Mouse (Mus musculus): Measurements from ENCODE around the gene Ctsa.
A peak's percentile ranks its signal among the peaks of the same experiment; 100 is the strongest.

Ctsa gene

DNA sequence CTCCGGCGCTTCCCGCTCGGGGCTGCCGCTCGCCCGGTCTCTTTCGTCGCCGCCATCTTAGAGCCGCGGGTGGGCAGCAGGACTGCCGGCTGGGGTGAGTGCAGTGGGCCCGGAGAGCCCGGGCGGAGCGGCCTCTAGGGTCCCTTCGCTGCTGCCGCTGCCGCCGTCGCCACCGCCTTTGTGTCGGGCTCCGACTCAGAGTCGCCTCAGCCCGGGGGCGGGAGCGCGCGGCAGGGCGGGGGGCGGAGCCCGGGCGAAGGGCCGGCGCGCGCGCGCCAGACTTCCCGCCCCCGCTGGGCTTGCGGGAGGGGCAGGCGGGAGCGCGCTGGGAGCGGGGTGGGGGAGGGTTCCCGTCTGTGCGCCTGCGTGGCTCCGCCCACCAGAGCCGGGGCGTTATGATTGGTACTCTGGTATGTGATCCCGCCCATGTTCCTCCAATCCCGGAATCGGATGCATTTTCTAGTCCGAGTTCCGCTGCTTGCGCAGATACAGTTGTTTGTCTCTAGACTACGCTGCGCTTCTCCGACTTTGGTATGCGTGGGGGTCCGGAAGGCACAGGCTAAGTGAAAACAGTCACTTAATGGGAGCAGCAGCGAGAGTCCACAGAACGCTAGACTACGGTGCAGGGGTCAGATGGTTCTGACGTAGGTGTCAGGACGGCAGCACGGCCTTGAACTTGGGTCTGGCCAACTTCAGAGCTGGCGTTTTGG is 47.0 kb downstream of the Ctsa start:
- DNase-seq, result peak; percentile 97

DNA sequence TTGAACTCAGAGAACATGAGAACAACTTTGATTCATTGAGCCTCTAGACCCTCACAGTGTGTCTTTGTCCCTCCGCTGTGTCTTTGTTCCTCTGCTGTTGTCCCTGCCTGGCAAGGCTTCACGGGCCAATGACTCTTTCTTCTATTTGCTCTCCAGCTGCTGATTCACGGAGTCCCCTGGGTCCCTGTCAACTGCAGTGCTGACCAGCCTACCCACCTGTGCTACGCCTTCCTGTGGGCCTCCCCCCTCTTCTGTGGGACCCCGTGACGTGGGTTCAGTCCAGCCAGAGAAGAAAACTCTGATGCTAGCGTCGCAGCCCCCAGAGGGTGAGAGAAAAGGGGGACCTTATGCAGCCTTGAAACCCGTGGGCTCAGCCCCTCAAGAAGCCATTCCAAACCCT is 49.9 kb downstream of the Ctsa start:
- DNase-seq, result peak; percentile 55

DNA sequence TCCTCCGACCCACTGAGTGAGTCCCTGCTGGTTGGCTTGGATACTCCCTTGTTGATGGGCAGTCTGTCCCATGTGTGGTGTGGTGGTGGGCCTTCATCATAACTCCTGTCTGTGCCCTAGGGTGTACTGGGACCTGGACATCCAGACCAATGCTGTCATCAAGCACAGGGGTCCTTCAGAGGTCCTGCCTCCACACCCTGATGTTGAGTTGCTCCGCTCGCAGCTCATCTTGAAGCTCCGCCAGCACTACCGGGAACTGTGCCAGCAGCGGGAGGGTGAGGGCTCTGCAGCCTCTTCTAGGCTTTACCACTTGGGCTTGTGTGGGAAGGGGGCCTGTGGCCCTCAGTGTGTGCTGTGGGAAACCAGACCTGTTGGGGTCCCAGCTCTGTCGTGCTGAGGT is 53.1 kb downstream of the Ctsa start:
- no peak for DNase-seq

DNA sequence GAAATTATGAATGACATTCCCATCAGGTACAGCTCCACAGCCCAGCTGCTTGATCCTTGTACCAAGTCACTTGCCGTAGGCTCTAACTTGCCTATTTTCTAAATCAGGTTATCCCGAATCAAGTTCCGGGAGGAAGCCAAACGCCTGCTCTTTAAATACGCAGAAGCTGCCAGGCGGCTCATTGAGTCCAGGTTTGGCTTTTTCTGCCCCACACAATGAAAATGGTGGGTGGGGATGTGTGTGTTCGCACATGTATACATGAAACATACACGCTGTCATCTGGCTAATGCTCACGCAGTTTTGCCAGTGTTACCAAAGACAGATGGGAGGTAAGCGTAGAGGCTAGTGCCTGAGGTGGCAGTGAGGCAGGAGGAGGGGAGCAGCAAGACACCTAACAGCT is 53.9 kb downstream of the Ctsa start:
- DNase-seq, result no peak

DNA sequence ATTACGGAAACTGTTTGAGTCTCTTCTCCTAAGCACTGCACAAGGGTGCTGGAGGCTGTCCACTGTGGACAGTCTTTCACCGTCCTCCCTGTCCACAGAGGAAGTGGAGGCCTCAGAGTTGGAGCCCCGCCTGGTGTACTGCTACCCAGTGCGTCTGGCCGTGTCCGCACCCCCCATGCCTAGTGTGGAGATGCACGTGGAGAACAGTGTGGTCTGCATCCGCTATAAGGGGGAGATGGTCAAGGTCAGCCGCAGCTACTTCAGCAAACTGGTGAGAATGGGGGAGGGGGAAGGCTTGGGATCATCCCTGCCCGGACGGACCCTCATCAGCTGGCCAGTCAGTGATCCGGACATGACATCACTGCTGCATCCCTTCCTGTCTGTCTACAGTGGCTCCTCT is 56.3 kb downstream of the Ctsa start:
- DNase-seq, result no peak

DNA sequence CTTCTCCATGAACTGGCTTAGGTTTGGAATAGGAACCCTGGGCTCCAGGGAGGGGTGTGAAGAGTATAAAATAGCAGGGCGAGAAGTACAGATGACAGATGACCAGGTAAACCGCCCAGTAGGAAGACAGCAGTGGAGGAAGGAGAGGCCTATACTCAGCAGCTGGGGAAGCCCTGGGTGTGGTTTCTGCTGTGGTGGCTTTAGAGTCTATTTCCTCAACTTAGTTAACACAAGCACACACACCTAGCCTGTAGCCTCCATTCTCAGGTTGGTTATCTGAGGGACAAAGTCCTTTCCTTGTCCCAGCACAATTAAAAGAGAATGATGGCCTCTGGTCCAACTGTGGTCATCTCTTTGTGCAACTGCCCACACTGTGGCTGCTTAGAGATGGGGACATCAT is 57.3 kb downstream of the Ctsa start:
- no peak for DNase-seq

Measured in retina, postnatal 1 day (tissue).